Mouse (Mus musculus): ENCODE measurements around the gene Ccdc155. TPM values are rescaled to one million over a fixed set of nuclear protein-coding genes. Genes with fewer than 3 reads are reported as not detected.

The Ccdc155 gene
- polyA plus RNA-seq, 1 experiment from 2014 or later: 0.95 TPM

DNA sequence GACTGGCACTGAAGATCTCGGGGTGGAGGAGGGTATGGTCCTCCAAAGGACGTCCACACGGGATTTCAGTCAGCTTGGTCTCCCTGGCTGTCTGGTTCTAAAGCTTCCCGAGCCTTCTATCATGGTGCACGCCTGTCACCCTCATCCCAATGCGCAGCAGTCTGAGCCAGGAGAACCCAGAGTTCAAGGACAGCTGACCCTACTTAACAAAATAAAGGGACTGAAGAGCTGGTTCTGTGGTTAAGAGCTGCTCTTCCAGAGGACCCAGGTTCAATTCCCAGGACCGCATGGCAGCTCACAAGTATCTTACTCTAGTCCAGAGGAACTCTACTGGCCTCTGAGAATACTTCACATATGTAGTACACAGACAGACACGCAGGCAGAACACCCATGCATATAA lies 24.4 kb upstream of the Ccdc155 start:
- ATAC-seq: no peak
- no peaks in the 10 kb centered on the region for H3K36me3 ChIP-seq (ENCODE audit: control insufficient read depth, insufficient read depth)
- peaks cover 11% of the 10 kb centered on the region for H3K4me1 ChIP-seq (replicated peaks; ENCODE audit: control insufficient read depth, insufficient read depth, low read length)
- no peak overlapping the region for H3K27ac ChIP-seq (ENCODE audit: low read length)
- H3K9me3 ChIP-seq (ENCODE audit: control insufficient read depth, low read length): no peaks in the 10 kb centered on the region
- H3K9ac ChIP-seq (replicated peaks; ENCODE audit: low read depth, low read length): no peak overlapping the region
- no peaks in the 10 kb centered on the region for H3K27me3 ChIP-seq (replicated peaks; ENCODE audit: control insufficient read depth, insufficient read depth, low read length)
- H3K4me2 ChIP-seq (ENCODE audit: low read length): no peak overlapping the region
- 94% methylated on average over 8 of the region's 8 CpGs for WGBS
- H3K4me3 ChIP-seq (replicated peaks; ENCODE audit: low read length): no peak overlapping the region

DNA sequence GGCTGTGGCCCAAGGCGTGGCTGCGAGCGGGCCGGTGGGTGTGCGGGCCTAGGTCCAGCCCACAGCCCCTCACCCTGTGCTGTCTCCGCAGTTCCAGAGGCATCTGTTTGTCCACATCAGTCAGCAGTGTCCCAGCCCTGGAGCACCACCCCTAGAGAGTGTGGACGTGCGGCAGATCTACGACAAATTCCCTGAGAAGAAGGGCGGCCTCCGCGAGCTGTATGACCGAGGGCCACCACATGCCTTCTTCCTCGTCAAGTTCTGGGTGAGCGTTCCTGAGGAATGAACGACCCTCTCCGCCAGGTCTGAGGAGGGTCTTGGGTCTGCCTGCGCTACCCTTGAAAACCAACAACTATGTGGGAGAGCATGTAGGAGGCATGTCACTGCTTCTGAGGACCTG lies 23.9 kb upstream of the Ccdc155 start:
- Histone ChIP-seq H3K9me3 (ENCODE audit: control insufficient read depth, low read length) (no peaks in the 10 kb centered on the region), H3K4me2 (ENCODE audit: low read length) (no peak overlapping the region), H3K4me1 (replicated peaks; ENCODE audit: control insufficient read depth, insufficient read depth, low read length) (peaks cover 6% of the 10 kb centered on the region), H3K36me3 (ENCODE audit: control insufficient read depth, insufficient read depth) (no peaks in the 10 kb centered on the region), H3K27ac (ENCODE audit: low read length) (no peak overlapping the region), H3K4me3 (replicated peaks; ENCODE audit: low read length) (no peak overlapping the region), H3K27me3 (replicated peaks; ENCODE audit: control insufficient read depth, insufficient read depth, low read length) (no peaks in the 10 kb centered on the region), H3K9ac (replicated peaks; ENCODE audit: low read depth, low read length) (no peak overlapping the region)
- WGBS: 96% methylated on average over 18 of the region's 18 CpGs
- ATAC-seq: no peak

DNA sequence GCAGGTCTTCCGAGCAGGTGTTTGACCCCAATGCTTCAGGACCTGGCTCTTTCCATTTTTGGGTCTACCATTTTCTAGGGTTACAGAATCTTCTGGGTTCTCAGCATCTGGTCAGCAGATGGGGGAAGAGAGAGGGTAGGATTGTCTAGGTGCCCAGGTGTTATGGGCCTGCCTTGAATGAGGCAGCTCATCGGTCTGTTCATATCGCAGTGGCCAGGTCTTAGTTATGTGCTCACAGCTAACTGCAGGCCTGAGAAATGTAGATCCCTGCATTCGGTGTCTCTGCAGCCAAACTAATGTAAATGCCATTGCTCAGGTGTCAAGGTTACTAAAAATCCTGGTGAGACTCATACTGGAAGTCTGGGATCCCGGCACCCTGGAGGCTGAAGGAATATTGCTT lies 21.7 kb upstream of the Ccdc155 start:
- Histone ChIP-seq H3K36me3 (ENCODE audit: control insufficient read depth, insufficient read depth) (no peaks in the 10 kb centered on the region), H3K9me3 (ENCODE audit: control insufficient read depth, low read length) (no peaks in the 10 kb centered on the region), H3K9ac (replicated peaks; ENCODE audit: low read depth, low read length) (no peak overlapping the region), H3K4me3 (replicated peaks; ENCODE audit: low read length) (no peak overlapping the region), H3K4me1 (replicated peaks; ENCODE audit: control insufficient read depth, insufficient read depth, low read length) (no peaks in the 10 kb centered on the region), H3K4me2 (ENCODE audit: low read length) (no peak overlapping the region), H3K27ac (ENCODE audit: low read length) (no peak overlapping the region), H3K27me3 (replicated peaks; ENCODE audit: control insufficient read depth, insufficient read depth, low read length) (no peaks in the 10 kb centered on the region)
- 96% methylated on average over 5 of the region's 5 CpGs for WGBS
- ATAC-seq: no peak

DNA sequence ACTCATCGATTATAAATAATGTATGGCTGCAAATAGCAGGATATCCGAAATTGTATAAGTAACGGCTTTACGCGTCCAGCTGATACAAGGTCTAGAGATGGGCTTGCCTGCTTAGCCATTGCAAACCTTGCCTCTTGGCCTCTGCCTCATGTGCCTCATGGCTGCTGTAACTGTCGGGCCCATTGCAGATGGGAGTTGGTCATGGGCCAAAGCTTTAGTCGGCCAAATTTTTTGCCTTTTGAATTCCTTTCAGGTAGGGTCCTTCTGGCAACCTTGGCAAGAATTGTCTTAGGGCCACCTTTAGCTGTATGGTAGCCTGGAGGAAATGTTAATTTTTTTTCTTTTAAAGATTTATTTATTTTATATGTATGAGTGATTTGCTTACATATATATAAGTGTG lies 20.1 kb upstream of the Ccdc155 start:
- Histone ChIP-seq H3K9me3 (ENCODE audit: control insufficient read depth, low read length) (no peaks in the 10 kb centered on the region), H3K4me1 (replicated peaks; ENCODE audit: control insufficient read depth, insufficient read depth, low read length) (no peaks in the 10 kb centered on the region), H3K4me2 (ENCODE audit: low read length) (no peak overlapping the region), H3K9ac (replicated peaks; ENCODE audit: low read depth, low read length) (no peak overlapping the region), H3K27ac (ENCODE audit: low read length) (no peak overlapping the region), H3K27me3 (replicated peaks; ENCODE audit: control insufficient read depth, insufficient read depth, low read length) (no peaks in the 10 kb centered on the region), H3K4me3 (replicated peaks; ENCODE audit: low read length) (no peak overlapping the region), H3K36me3 (ENCODE audit: control insufficient read depth, insufficient read depth) (peaks cover 2% of the 10 kb centered on the region; the same call in 1 of the 2 replicates)
- ATAC-seq: no peak
- WGBS: 85% methylated on average over 7 of the region's 7 CpGs

DNA sequence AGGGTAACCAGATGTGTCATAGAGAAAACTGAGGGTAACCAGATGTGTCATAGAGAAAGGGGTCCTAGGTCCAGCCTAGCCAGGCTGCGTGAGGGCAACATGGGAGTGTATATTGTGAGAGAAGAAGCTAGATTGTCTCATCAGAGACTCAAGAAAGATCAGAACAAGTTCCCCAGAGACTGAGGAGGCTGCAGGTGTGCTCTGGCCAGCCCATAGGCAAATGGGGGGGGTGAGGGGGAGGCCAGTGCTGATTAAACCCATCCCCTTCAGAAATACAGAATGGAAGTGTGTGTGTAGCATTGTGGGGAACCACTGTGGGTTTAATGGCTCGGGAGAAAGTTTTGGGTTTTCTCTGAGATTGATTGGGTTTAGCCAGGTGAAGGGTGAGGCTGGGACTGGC lies 17.0 kb upstream of the Ccdc155 start:
- WGBS: 87% methylated on average over 2 of the region's 2 CpGs

DNA sequence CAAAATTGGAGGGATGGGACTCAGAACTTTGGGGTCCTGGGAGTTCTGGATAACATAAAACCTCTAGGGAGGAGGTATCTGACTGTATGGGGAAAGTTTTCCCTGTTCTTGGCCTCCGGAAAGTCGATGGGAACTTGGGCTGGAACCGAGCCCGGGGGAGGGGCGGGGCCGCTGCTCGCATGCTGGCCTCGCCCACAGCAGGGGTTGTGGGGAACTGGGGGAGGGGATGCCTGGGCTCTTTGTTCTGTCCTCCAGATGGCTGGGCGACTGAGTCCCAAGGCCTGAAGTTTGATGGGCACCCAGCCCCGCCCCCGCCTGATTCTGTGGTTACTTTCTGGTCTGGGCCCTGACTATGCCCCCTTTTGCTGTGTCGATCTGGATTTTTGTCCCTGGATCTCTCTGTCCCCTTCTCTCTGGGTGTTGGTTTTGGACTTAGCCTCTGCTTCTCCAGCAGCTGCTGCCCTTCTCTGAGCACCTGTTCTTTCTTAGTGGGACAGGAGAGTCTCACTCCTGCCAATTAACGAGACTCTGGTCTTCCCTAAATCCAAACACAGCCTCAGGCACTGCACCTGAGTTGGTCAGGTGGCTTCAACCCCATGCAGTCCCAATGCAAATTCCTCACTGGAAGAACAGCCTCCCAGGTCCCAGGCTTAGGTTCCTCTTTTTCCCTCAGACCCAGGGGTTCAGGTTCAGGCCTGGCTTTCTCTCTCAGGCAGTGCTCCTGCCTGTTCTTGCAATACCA lies 11.9 kb upstream of the Ccdc155 start:
- H3K9me3 ChIP-seq (ENCODE audit: control insufficient read depth, low read length): no peaks in the 10 kb centered on the region; the same call in 1 of the 2 replicates
- H3K4me2 ChIP-seq (ENCODE audit: low read length): peak overlapping the region; percentile 85
- peak overlapping the region; percentile 60 for H3K27ac ChIP-seq (ENCODE audit: low read length)
- H3K4me1 ChIP-seq (replicated peaks; ENCODE audit: control insufficient read depth, insufficient read depth, low read length): peaks cover 32% of the 10 kb centered on the region
- peak overlapping the region; percentile 81 for H3K9ac ChIP-seq (replicated peaks; ENCODE audit: low read depth, low read length)
- peaks cover 5% of the 10 kb centered on the region for H3K27me3 ChIP-seq (replicated peaks; ENCODE audit: control insufficient read depth, insufficient read depth, low read length)
- peaks cover 2% of the 10 kb centered on the region; the same call in 1 of the 2 replicates for H3K36me3 ChIP-seq (ENCODE audit: control insufficient read depth, insufficient read depth)
- ATAC-seq: peak; percentile 82
- peak overlapping the region; percentile 56 for H3K4me3 ChIP-seq (replicated peaks; ENCODE audit: low read length)
- WGBS: 0% methylated on average over 13 of the region's 13 CpGs

More for the DNA sequence above, 17.0 kb upstream of the Ccdc155 start:
- H3K9ac ChIP-seq (replicated peaks; ENCODE audit: low read depth, low read length): no peak overlapping the region
- no peak for ATAC-seq
- no peak overlapping the region for H3K4me2 ChIP-seq (ENCODE audit: low read length)
- no peaks in the 10 kb centered on the region for H3K27me3 ChIP-seq (replicated peaks; ENCODE audit: control insufficient read depth, insufficient read depth, low read length)
- H3K4me3 ChIP-seq (replicated peaks; ENCODE audit: low read length): no peak overlapping the region
- no peak overlapping the region for H3K27ac ChIP-seq (ENCODE audit: low read length)
- no peaks in the 10 kb centered on the region for H3K9me3 ChIP-seq (ENCODE audit: control insufficient read depth, low read length)
- peaks cover 2% of the 10 kb centered on the region; the same call in 1 of the 2 replicates for H3K36me3 ChIP-seq (ENCODE audit: control insufficient read depth, insufficient read depth)
- H3K4me1 ChIP-seq (replicated peaks; ENCODE audit: control insufficient read depth, insufficient read depth, low read length): peaks cover 12% of the 10 kb centered on the region

DNA sequence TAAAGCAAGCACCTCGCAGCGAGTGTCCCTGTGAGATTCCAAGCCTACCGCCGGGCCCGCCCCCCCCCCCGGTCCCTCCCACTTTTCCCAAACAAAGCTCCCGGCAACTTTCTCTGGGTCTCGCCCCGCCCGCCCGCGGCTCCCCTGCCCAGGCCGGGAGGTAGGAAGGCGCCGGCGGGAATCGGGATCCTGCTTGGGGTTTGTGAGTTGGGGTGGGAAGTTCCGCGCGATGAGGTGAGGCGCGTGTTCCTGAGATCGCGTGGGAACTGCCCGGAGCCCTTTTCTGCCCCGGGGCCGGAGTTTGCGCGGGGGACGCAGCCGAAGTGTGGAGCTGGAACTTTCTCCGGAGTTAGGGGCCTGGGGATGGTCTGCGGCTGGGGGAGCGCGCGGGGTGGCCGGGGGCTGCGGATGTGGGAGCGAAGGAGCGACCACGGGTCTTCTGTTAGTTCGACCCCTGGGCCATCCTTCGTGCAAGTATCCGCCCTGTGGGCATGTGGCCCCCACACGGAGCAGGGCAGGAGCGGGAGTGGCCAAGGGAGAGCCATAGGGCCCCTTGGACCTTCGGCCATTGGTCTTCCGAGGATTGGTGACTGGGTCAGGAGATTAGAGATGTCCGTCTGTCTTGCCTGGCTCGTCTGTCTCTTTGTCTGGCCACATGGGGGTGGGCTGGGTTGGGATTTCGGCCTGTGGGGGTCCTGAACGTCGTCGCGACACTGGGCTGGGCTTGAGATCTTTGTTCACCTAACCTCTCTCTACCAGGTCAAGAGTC lies 11.2 kb upstream of the Ccdc155 start, which contains the start of gene Tead2:
TSS of gene Tead2 (plus strand) at position 81 of the 769 bp plus-strand sequence.
- peak within 1 kb of the TSS; percentile 81 for H3K9ac ChIP-seq (replicated peaks; ENCODE audit: low read depth, low read length)
- ATAC-seq: peak; percentile 57
- peaks cover 2% of the 10 kb centered on the region; the same call in 1 of the 2 replicates for H3K36me3 ChIP-seq (ENCODE audit: control insufficient read depth, insufficient read depth)
- peaks cover 32% of the 10 kb centered on the region for H3K4me1 ChIP-seq (replicated peaks; ENCODE audit: control insufficient read depth, insufficient read depth, low read length)
- no peaks in the 10 kb centered on the region; the same call in 1 of the 2 replicates for H3K9me3 ChIP-seq (ENCODE audit: control insufficient read depth, low read length)
- peaks cover 13% of the 10 kb centered on the region for H3K27me3 ChIP-seq (replicated peaks; ENCODE audit: control insufficient read depth, insufficient read depth, low read length)
- under 1% methylated on average over 54 of the region's 55 CpGs for WGBS
- H3K4me3 ChIP-seq (replicated peaks; ENCODE audit: low read length): peak within 1 kb of the TSS; percentile 56
- H3K4me2 ChIP-seq (ENCODE audit: low read length): peak within 1 kb of the TSS; percentile 85
- H3K27ac ChIP-seq (ENCODE audit: low read length): peak within 1 kb of the TSS; percentile 60

DNA sequence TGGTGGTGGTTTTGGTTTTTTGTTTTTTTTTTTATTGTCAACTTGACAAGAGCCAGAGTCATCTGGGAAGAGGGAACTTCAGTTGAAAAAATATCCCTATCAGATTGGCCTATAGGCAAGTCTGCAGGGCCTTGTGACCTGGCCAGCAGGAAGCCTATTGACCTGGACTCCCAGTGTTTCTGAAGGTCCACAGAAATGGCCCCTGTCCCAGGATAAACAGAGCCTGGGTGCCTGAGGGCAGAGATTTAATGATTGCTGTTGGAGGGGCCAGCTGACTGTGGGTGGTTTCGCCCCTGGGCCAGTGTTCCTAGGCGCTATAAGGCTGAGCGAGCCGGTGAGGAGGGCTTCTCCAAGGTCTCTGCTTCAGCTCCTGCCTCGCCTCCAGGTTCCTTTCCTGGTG lies 9.0 kb upstream of the Ccdc155 start:
- no peak overlapping the region for H3K27ac ChIP-seq (ENCODE audit: low read length)

DNA sequence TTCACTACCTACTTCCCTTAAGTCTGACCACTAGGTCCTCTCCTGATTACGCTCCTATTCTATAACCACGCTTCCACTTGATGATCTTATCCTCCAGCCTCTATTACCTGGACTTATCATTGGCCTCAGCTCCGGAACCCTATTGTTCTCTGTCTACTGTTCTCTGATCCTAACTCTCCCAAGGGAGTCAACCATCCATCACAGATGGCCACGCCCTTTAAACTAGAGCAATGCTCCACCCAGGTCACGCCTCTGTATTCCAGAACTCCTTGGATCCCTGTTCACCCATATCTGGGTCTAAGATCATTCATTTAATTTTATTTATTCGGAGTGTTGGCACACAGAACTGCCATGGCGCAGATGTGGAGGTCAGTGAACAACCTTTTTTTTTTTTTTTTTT lies 7.7 kb upstream of the Ccdc155 start:
- 80% methylated on average over 7 of the region's 7 CpGs for WGBS
- no peak overlapping the region for H3K4me2 ChIP-seq (ENCODE audit: low read length)

More for the DNA sequence above, 9.0 kb upstream of the Ccdc155 start:
- Histone ChIP-seq H3K36me3 (ENCODE audit: control insufficient read depth, insufficient read depth) (no peaks in the 10 kb centered on the region), H3K4me1 (replicated peaks; ENCODE audit: control insufficient read depth, insufficient read depth, low read length) (peaks cover 32% of the 10 kb centered on the region), H3K27me3 (replicated peaks; ENCODE audit: control insufficient read depth, insufficient read depth, low read length) (peaks cover 15% of the 10 kb centered on the region), H3K9me3 (ENCODE audit: control insufficient read depth, low read length) (no peaks in the 10 kb centered on the region; the same call in 1 of the 2 replicates), H3K4me3 (replicated peaks; ENCODE audit: low read length) (no peak overlapping the region), H3K4me2 (ENCODE audit: low read length) (no peak overlapping the region), H3K9ac (replicated peaks; ENCODE audit: low read depth, low read length) (no peak overlapping the region)
- 61% methylated on average over 5 of the region's 5 CpGs for WGBS
- ATAC-seq: no peak

More for the DNA sequence above, 7.7 kb upstream of the Ccdc155 start:
- H3K36me3 ChIP-seq (ENCODE audit: control insufficient read depth, insufficient read depth): no peaks in the 10 kb centered on the region
- H3K4me3 ChIP-seq (replicated peaks; ENCODE audit: low read length): no peak overlapping the region
- H3K9ac ChIP-seq (replicated peaks; ENCODE audit: low read depth, low read length): no peak overlapping the region
- H3K9me3 ChIP-seq (ENCODE audit: control insufficient read depth, low read length): no peaks in the 10 kb centered on the region; the same call in 1 of the 2 replicates
- ATAC-seq: no peak
- H3K27ac ChIP-seq (ENCODE audit: low read length): no peak overlapping the region
- H3K27me3 ChIP-seq (replicated peaks; ENCODE audit: control insufficient read depth, insufficient read depth, low read length): peaks cover 15% of the 10 kb centered on the region
- H3K4me1 ChIP-seq (replicated peaks; ENCODE audit: control insufficient read depth, insufficient read depth, low read length): peaks cover 26% of the 10 kb centered on the region

Measured in forebrain, embryonic 16.5 days (tissue).